Mouse (Mus musculus) 3T3-L1 (cell line): Measurements from ENCODE around the gene Kcne2.

Experiments
- DNase-seq: peaks from one replicate; pipeline ENCODE4 v3.0.0-alpha.2; 2015; ENCODE audit warnings: low read depth, low spot score

Kcne2 gene

DNA sequence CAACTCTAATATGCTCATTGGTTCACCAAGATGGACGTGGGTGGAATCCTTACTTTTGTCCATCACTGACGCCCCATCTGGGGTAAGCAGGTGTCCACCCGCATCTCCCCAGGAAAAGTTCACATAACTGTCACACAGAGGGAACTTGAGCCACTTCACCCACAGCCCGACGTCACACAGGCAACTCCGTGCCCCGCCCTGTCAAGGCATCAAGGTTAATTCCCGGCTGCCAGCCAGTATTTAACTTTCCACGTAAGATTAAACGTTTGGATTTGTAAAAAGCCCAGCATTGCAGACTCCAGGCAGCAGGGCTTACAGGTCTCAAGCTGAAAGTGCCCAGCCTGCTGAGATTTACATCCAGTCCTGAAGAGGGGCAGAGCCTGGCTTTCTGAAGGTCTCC, at the start of gene Kcne2:
Kcne2 (plus strand) TSS at position 289 of the 400 bp plus-strand sequence.
- DNase-seq: no peak

DNA sequence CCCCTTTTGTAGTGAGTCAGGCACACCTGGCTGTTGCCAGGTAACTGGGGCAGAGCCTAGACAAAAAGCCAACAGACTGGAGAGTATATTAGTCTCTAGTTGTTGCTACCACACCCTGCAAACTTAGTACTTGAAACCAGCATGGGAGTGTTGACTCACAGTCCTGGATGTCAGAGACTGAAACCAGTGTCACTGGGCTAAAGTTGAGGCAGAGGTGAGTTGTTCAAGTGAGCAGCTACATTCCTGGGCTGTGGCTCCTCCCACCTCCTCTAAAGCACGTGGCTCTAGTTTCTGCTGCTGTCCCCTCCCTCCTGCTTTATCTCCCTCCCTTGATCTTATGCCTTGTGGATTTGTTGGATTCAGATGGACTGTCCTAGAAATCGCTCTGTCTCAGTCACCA, 46.3 kb upstream of the Kcne2 start:
- peak; percentile 75 for DNase-seq

DNA sequence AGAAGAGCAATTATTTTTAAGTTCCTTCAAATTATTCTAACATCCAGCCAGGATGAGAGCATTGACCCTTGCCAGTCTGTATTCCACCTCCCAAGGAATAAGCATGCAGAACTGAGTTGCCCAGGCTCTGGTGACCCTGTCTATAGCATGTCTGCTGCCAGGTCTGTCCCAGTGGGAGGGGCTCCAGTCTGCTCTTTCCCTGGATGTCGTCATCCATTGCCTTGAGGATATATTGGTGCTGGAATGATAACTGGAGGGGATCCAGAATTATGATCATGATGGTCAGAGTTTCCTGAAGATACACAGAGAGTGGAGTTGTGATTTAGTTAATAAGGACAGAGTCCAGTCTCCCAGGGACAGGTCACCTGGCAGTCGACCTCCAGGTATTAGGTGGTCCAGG, 45.2 kb upstream of the Kcne2 start:
- DNase-seq: peak; percentile 68

DNA sequence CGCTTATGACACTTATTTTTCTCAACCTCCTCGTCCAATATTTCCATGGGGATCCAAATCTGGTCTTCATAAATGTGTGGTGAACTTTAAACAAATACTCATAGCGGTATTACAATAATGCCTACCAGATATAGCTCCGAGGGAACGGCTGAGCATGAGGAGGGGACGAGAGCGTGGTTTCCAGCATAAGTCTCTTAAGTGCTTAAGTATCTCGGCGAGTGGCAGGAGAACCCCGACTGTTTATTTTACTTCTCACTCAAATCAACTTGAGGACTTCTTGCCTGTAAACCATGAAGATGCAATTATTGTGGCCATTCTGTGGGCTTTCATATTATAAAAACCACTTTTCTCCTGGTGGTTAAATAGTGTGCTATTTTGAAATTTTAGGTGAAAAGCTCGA, 44.5 kb upstream of the Kcne2 start:
- no peak for DNase-seq

DNA sequence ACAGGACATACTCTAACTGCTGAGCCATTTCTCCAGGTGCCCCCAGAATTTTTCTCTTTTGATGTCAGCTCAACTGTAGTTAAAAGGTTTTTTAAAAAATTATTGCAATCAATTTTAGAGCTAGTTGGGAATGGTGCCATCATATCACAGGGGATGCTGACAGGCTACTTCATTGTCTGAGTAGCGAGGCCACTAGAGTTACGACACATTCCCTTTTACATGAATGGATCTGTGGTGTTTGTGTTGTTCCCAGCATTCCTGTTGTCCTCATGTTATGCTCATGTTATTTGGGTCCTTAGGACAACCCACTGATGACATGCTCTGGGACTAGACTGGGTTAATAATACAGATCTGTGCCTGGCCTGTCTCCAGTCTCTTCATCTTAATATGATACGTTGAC, 42.5 kb upstream of the Kcne2 start:
- DNase-seq: no peak

- no peak for DNase-seq
Observed at GRCm38 (mm10) chr16:92250452-92250851, 41.7 kb upstream of the Kcne2 start.

DNA sequence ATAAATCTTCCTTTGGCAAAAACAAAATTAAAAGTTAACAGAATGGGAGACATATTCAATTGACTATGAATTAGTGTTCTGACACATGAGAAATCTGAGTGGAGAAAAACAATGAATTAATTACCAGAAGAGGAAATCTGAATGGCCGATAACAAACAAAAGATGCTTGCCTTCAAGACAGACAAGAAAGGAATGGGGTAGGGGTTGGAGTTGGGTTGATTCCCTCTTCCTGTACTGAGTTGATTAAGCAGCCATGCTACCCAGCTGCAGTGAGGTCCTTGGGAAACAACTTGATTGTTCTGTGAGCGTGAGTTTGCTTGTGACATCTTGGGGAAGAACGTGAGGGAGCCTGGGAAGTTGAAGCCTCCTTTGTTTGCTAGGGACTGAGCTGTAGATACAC, 37.9 kb upstream of the Kcne2 start:
- DNase-seq: no peak

DNA sequence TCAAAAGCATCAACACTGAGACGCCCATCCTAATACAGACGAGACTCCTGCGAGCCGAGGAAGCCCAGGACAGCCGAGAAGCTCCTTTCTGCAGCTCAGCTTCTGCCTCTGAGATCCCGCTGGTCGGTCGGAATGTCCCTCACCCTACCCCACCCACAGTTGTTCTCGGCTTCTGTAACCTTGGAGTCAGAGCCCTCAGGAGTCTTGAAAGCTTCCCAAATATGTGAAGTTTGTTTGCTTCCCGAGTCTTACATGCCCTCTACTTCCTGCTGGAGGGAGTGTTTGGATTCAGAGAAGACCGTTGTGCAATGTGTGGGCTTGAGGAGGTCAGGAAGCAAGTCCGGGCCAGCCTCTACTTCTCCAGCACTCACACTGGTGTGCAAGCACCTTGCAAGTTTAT, 24.3 kb upstream of the Kcne2 start:
- no peak for DNase-seq

GRCm38 (mm10) chr16:92274516-92274915, 17.7 kb upstream of the Kcne2 start:
- DNase-seq: no peak

GRCm38 (mm10) chr16:92275526-92275925, 16.7 kb upstream of the Kcne2 start:
- DNase-seq: no peak

DNA sequence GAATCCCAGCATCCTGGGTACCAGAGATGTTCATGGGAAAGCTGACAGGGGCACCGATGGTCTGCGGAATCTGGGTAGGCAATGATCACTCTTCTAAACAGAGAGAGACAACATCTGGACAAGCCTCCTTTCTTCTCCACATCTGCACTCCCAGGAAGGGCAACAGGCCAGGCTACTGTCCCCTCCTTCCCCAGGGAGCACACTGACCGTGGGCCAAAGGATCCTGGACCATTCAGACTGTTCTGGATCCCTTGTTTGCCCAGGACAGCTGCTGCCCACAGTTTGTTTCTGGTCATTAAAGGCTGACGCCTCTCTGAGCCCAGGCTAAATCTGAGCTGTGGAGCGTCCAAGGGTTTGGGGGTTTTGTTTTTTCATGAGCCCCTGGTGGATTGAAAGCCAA, 9.5 kb upstream of the Kcne2 start:
- DNase-seq: no peak

DNA sequence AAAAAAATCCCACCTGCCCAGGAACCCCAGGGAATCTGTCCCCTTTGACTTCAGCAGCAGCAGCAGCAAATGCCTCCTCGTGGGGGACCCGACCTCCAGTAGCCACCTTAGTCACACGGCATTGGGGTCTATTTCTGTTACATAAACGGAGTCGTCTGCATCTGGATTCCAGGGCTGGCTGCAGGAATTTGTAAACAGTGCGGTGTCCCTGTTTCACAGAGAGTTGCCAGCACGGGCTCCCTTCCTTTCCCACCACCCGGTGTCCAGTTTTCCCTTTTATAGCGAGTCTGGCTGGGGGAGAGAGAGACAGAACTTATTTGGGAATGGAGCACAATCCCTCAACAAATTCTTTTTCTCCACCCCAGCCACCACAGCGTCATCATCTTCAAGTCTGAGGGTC, 7.1 kb upstream of the Kcne2 start:
- DNase-seq: no peak

GRCm38 (mm10) chr16:92286609-92287008, 5.6 kb upstream of the Kcne2 start:
- peak; percentile 93 for DNase-seq

DNA sequence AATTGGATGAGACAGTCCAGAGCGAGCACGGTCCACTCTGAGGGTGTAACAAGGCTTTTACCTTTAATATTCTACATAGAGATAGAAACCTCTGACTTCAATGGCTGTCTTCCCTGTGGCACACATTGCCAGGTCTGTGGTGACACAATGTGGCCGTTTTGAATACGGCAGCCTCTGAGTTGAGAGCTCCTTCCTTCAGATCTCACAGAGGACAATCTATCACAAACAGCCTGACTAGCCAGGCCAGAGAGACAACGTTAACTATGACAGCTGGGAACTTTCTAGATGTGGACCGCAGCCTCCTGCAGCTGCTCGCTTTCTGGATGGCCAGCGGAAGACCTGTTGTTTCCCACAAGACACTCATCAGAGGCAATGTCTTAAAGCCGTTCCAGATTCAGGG, 3.4 kb upstream of the Kcne2 start:
- DNase-seq: peak; percentile 51

GRCm38 (mm10) chr16:92290045-92290444, 2.1 kb upstream of the Kcne2 start:
- DNase-seq: no peak

- no peak for DNase-seq
Observed at GRCm38 (mm10) chr16:92294267-92294970, 2.2 kb downstream of the Kcne2 start.

- no peak for DNase-seq
Observed at GRCm38 (mm10) chr16:92295328-92295727, 3.1 kb downstream of the Kcne2 start.

DNA sequence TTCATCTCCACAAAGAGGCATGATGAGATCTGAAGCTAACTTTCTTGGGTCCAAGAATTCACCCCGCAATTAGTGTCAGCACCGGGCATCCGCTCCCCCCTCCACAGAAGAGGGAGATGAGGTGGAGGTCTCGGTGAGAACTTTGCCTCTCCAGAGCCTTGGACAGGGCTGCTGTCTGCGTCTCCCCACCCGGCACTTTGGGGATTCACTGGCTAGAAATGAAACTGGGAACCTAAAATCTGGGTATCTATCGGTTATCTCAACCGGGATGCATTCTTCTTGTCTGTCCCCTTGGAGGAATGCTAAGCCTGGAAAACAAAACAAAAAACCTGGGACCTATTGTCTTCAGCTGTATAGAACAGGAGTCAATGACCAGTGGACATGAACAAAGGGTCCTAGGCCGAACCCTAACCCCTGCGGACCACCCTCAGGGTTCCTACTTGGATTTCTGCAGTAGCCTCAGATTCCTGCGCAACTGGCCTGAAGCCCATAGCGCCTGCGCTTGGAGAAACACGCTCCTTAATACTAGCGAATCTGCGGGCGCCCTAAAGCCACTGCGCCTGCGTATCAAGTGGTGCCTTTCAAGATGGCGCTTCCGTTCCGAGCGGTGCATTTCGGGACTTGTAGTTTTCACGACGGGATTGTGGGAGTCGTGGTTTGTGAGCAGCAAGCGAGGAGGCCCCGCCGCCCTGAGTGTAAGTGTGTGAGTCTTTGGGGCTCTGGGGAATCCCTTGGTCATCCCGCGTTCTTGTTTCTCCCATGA, 8.6 kb downstream of the Kcne2 start, which contains the start of gene Smim11:
Smim11 (plus strand) TSS at position 638 of the 763 bp plus-strand sequence.
- peak; percentile 99 for DNase-seq

DNA sequence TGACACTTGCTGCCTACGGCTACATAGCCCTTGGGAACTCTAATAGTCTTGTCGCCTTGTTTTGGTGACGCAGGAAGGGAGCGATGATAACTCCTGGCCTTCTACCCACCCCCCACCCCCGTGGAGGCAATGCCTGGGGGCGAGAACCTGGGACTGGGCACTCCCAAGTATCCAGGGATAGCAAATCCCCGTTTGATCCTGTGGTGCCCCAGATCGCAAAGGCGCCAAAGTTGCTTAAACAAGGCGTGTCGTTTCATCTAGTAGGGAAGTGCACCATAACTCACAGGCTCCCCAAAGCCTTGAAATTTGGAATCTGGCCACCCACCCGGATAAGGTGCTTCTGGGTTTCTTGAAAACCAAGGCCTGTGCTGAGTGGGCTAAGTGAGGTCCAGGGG, 9.2 kb downstream of the Kcne2 start:
- DNase-seq: no peak

DNA sequence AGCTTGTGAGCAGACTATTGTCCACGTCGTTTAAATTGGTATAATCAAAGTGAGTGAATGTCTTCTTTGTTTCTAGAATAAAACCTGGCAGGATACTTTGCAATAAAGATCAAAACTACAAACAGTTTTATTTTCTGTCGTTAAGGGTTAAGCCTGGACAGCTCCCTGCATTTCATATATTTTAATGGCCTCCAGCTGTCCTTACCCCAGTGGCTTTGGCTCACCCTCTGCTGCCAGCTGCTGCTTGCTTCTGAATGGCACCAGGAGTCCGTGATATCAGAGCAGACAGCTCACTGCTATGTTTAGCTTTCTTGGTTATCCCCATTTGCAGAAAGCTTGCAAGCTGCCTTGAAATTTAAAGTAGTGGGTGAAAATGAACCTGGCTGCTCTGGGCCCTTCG, 9.8 kb downstream of the Kcne2 start:
- DNase-seq: peak; percentile 48

GRCm38 (mm10) chr16:92302506-92302905, 10.3 kb downstream of the Kcne2 start:
- DNase-seq: no peak

DNA sequence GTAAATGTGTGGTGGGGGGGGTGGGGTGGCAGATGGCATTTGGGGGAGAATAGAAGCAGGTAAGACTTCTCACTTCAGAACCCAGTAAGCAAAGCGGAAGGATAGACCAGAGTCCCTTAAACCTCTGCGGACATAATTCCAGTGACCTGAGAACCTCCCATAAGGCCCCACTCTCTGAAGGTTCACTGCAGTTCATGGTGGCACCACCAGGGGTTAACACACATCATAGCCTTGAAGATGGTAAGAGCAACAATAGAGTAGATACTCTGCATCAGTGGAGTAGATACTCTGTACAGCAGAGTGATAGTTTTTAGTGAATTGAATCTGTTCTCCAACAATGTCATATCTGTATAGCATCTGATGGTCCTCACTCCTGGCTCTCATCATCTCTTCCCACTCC, 13.3 kb downstream of the Kcne2 start:
- DNase-seq: peak; percentile 60

GRCm38 (mm10) chr16:92307947-92308346, 15.8 kb downstream of the Kcne2 start:
- no peak for DNase-seq
